Mouse (Mus musculus) adrenal gland (tissue): Measurements from ENCODE around the gene Inmt.

Experiments used
- intact Hi-C: fragments of 180-260 bp; cut with DNase I; formaldehyde crosslinking; loops from one replicate; pipeline ENCODE4 v1.15.1; 2025

Gene Inmt

GRCm38 (mm10) chr6:55171638-55172037 lies 3.2 kb downstream of the Inmt start:
- intact Hi-C loops: no loop called here

GRCm38 (mm10) chr6:55169818-55170217 lies 5.0 kb downstream of the Inmt start:
- intact Hi-C loops: loop anchor here (5.0 kb wide), 3 partner anchors 78 to 463 kb away; no protein-coding TSS in a partner anchor

- intact Hi-C loops: loop anchor here (2.0 to 5.0 kb wide), 4 partner anchors 75 to 460 kb away; no protein-coding TSS in a partner anchor
Measured at GRCm38 (mm10) chr6:55166777-55167463, 7.9 kb downstream of the Inmt start.

GRCm38 (mm10) chr6:55163046-55163584 lies 11.7 kb downstream of the Inmt start:
- intact Hi-C loops: loop anchor here (5.0 kb wide), 1 partner anchor 356 kb away; no protein-coding TSS in a partner anchor

GRCm38 (mm10) chr6:55161311-55161761 lies 13.5 kb downstream of the Inmt start:
- intact Hi-C loops: loop anchor here (5.0 kb wide), 1 partner anchor 354 kb away; no protein-coding TSS in a partner anchor

- intact Hi-C loops: no loop called here
Measured at GRCm38 (mm10) chr6:55159256-55159655, 15.6 kb downstream of the Inmt start.

- intact Hi-C loops: no loop called here
Measured at GRCm38 (mm10) chr6:55152226-55152625, 22.6 kb downstream of the Inmt start.

GRCm38 (mm10) chr6:55146138-55146537 lies 28.7 kb downstream of the Inmt start:
- intact Hi-C loops: no loop called here

GRCm38 (mm10) chr6:55145285-55145684 lies 29.6 kb downstream of the Inmt start:
- intact Hi-C loops: no loop called here

- intact Hi-C loops: no loop called here
Measured at GRCm38 (mm10) chr6:55138343-55138742, 36.5 kb downstream of the Inmt start.

- intact Hi-C loops: no loop called here
Measured at GRCm38 (mm10) chr6:55133425-55133824, 41.4 kb downstream of the Inmt start.

GRCm38 (mm10) chr6:55132794-55133193 lies 42.0 kb downstream of the Inmt start, which contains the start of gene Crhr2:
Gene Crhr2, minus strand, starts transcription at chr6:55133016.
- intact Hi-C loops: no loop called here

- intact Hi-C loops: no loop called here
Measured at GRCm38 (mm10) chr6:55131301-55131700, 43.5 kb downstream of the Inmt start.

- intact Hi-C loops: no loop called here
Measured at GRCm38 (mm10) chr6:55130631-55131030, 44.2 kb downstream of the Inmt start.

GRCm38 (mm10) chr6:55128391-55128790 lies 46.5 kb downstream of the Inmt start:
- intact Hi-C loops: no loop called here

- intact Hi-C loops: no loop called here
Measured at GRCm38 (mm10) chr6:55126576-55126975, 48.3 kb downstream of the Inmt start.

- intact Hi-C loops: no loop called here
Measured at GRCm38 (mm10) chr6:55123056-55123455, 51.8 kb downstream of the Inmt start.
